Mouse (Mus musculus) heart, embryonic 15.5 days (tissue): Measurements from ENCODE around the gene Col25a1. TPM values are rescaled to one million over a fixed set of nuclear protein-coding genes. Genes with fewer than 3 reads are reported as not detected.

Experiments
- ATAC-seq: fragments of 200-750 bp; cut with Nextera tagmentation; replicated peaks from 2 replicates; pipeline ENCODE4 v1.8.0; 2017; ENCODE audit warnings: low read depth, moderate TSS enrichment; ENCODE audit not compliant: insufficient number of reproducible peaks, insufficient read depth, low FRiP score
- H3K27ac ChIP-seq: fragments of 300-500 bp; sonication (generic); 2 replicates; pipeline ENCODE4 v1.5.1; 2015; ENCODE audit warnings: mild to moderate bottlenecking, inconsistent platforms
- H3K27me3 ChIP-seq: fragments of 300-500 bp; sonication (generic); 2 replicates; pipeline ENCODE4 v1.6.1; 2015; ENCODE audit warnings: inconsistent platforms
- H3K36me3 ChIP-seq: fragments of 300-500 bp; sonication (generic); 2 replicates; pipeline ENCODE4 v1.6.1; 2015; ENCODE audit warnings: mild to moderate bottlenecking, inconsistent platforms
- H3K4me1 ChIP-seq: fragments of 300-500 bp; sonication (generic); replicated peaks from 2 replicates; pipeline ENCODE4 v1.6.1; 2015; ENCODE audit warnings: inconsistent platforms
- H3K4me2 ChIP-seq: fragments of 300-500 bp; sonication (generic); 2 replicates; pipeline ENCODE4 v1.6.1; 2015; ENCODE audit warnings: inconsistent platforms, mild to moderate bottlenecking, moderate library complexity
- H3K4me3 ChIP-seq: fragments of 300-500 bp; sonication (generic); 2 replicates; pipeline ENCODE4 v1.5.1; 2015; ENCODE audit warnings: mild to moderate bottlenecking, inconsistent platforms
- H3K9ac ChIP-seq: fragments of 300-500 bp; sonication (generic); 2 replicates; pipeline ENCODE4 v1.6.1; 2015; ENCODE audit warnings: mild to moderate bottlenecking, inconsistent platforms
- H3K9me3 ChIP-seq: fragments of 300-500 bp; sonication (generic); replicated peaks from 2 replicates; pipeline ENCODE4 v1.6.1; 2016; ENCODE audit warnings: inconsistent platforms
- WGBS: fragments of 180-500 bp; shearing (Covaris S2); methylation state at CpG from one replicate; pipeline ENCODE4 v1.1.7; 2015; ENCODE audit warnings: mixed read lengths; 5-methylcytosine and 5-hydroxymethylcytosine counted together
- polyA plus RNA-seq: library from polyadenylated mRNA; unstranded; fragments of >200 nt; fragmentation: Nextera tagmentation; extraction: Ambion mirVana; gene quantifications from 2 replicates; pipeline ENCODE4 v1.2.1, GENCODE M21; 2015

Col25a1 gene
- polyA plus RNA-seq, 1 experiment from 2014 or later, result 1.3 TPM

- Histone ChIP-seq H3K4me2 (no peak overlapping the region), H3K9ac (no peak overlapping the region), H3K4me3 (no peak overlapping the region), H3K4me1 (no peaks in the 10 kb centered on the region), H3K27ac (no peak overlapping the region), H3K9me3 (no peaks in the 10 kb centered on the region), H3K36me3 (no peaks in the 10 kb centered on the region), H3K27me3 (no peaks in the 10 kb centered on the region)
- no peak for ATAC-seq
- 76% methylated on average over 1 of the region's 1 CpGs for WGBS
These were observed 362.9 kb downstream of the Col25a1 start for GRCm38 (mm10) chr3:130494192-130494591.

- Histone ChIP-seq H3K9me3 (no peaks in the 10 kb centered on the region), H3K4me2 (no peak overlapping the region), H3K9ac (no peak overlapping the region), H3K27me3 (no peaks in the 10 kb centered on the region), H3K27ac (no peak overlapping the region), H3K4me1 (no peaks in the 10 kb centered on the region), H3K4me3 (no peak overlapping the region), H3K36me3 (no peaks in the 10 kb centered on the region)
- 75% methylated on average over 20 of the region's 20 CpGs for WGBS
- ATAC-seq, result no peak
These were observed 363.5 kb downstream of the Col25a1 start for GRCm38 (mm10) chr3:130494665-130495396.

- no peak overlapping the region for H3K9ac ChIP-seq
- no peaks in the 10 kb centered on the region for H3K4me1 ChIP-seq
- no peak overlapping the region for H3K4me3 ChIP-seq
- H3K4me2 ChIP-seq, result no peak overlapping the region
- H3K9me3 ChIP-seq, result no peaks in the 10 kb centered on the region
- H3K27ac ChIP-seq, result no peak overlapping the region
- 77% methylated on average over 2 of the region's 2 CpGs for WGBS
- no peaks in the 10 kb centered on the region for H3K27me3 ChIP-seq
- no peaks in the 10 kb centered on the region for H3K36me3 ChIP-seq
- ATAC-seq, result no peak
These were observed 365.7 kb downstream of the Col25a1 start for GRCm38 (mm10) chr3:130497036-130497435.

- H3K4me1 ChIP-seq, result no peaks in the 10 kb centered on the region
- H3K36me3 ChIP-seq, result no peaks in the 10 kb centered on the region
These were observed 370.4 kb downstream of the Col25a1 start for GRCm38 (mm10) chr3:130501713-130502112.

GRCm38 (mm10) chr3:130508330-130508729, 377.0 kb downstream of the Col25a1 start:
- Histone ChIP-seq H3K9ac (no peak overlapping the region), H3K9me3 (no peaks in the 10 kb centered on the region), H3K4me1 (no peaks in the 10 kb centered on the region), H3K4me2 (no peak overlapping the region), H3K27ac (no peak overlapping the region), H3K4me3 (no peak overlapping the region), H3K36me3 (no peaks in the 10 kb centered on the region), H3K27me3 (no peaks in the 10 kb centered on the region)
- 74% methylated on average over 2 of the region's 2 CpGs for WGBS
- no peak for ATAC-seq

More at GRCm38 (mm10) chr3:130501713-130502112, 370.4 kb downstream of the Col25a1 start:
- Histone ChIP-seq H3K4me3 (no peak overlapping the region), H3K27me3 (no peaks in the 10 kb centered on the region), H3K4me2 (no peak overlapping the region), H3K9ac (no peak overlapping the region), H3K9me3 (no peaks in the 10 kb centered on the region), H3K27ac (no peak overlapping the region)
- no peak for ATAC-seq
- WGBS, result 74% methylated on average over 3 of the region's 3 CpGs

GRCm38 (mm10) chr3:130518457-130518879, 387.2 kb downstream of the Col25a1 start:
- ATAC-seq, result no peak
- no peaks in the 10 kb centered on the region for H3K4me1 ChIP-seq

GRCm38 (mm10) chr3:130521834-130522476, 390.7 kb downstream of the Col25a1 start:
- 89% methylated on average over 9 of the region's 9 CpGs for WGBS
- H3K4me2 ChIP-seq, result no peak overlapping the region

More at GRCm38 (mm10) chr3:130518457-130518879, 387.2 kb downstream of the Col25a1 start:
- no peaks in the 10 kb centered on the region for H3K27me3 ChIP-seq
- H3K9ac ChIP-seq, result no peak overlapping the region
- 77% methylated on average over 9 of the region's 9 CpGs for WGBS
- H3K27ac ChIP-seq, result no peak overlapping the region
- H3K4me2 ChIP-seq, result no peak overlapping the region
- H3K36me3 ChIP-seq, result no peaks in the 10 kb centered on the region
- H3K9me3 ChIP-seq, result no peaks in the 10 kb centered on the region
- H3K4me3 ChIP-seq, result no peak overlapping the region

GRCm38 (mm10) chr3:130523019-130523418, 391.7 kb downstream of the Col25a1 start:
- H3K9me3 ChIP-seq, result no peaks in the 10 kb centered on the region
- H3K4me2 ChIP-seq, result no peak overlapping the region
- ATAC-seq, result no peak
- H3K4me1 ChIP-seq, result no peaks in the 10 kb centered on the region
- H3K36me3 ChIP-seq, result no peaks in the 10 kb centered on the region
- WGBS, result 84% methylated on average over 7 of the region's 7 CpGs
- no peak overlapping the region for H3K4me3 ChIP-seq
- no peak overlapping the region for H3K9ac ChIP-seq
- no peaks in the 10 kb centered on the region for H3K27me3 ChIP-seq
- no peak overlapping the region for H3K27ac ChIP-seq

More at GRCm38 (mm10) chr3:130521834-130522476, 390.7 kb downstream of the Col25a1 start:
- no peak for ATAC-seq
- Histone ChIP-seq H3K9ac (no peak overlapping the region), H3K4me3 (no peak overlapping the region), H3K27me3 (no peaks in the 10 kb centered on the region), H3K36me3 (no peaks in the 10 kb centered on the region), H3K27ac (no peak overlapping the region), H3K9me3 (no peaks in the 10 kb centered on the region), H3K4me1 (no peaks in the 10 kb centered on the region)

- Histone ChIP-seq H3K4me2 (no peak overlapping the region), H3K4me3 (no peak overlapping the region), H3K9me3 (no peaks in the 10 kb centered on the region), H3K36me3 (no peaks in the 10 kb centered on the region), H3K9ac (no peak overlapping the region), H3K4me1 (no peaks in the 10 kb centered on the region), H3K27me3 (no peaks in the 10 kb centered on the region), H3K27ac (no peak overlapping the region)
- ATAC-seq, result no peak
- 79% methylated on average over 16 of the region's 16 CpGs for WGBS
These were observed 393.3 kb downstream of the Col25a1 start for GRCm38 (mm10) chr3:130524367-130525137.

- Histone ChIP-seq H3K27me3 (no peaks in the 10 kb centered on the region), H3K27ac (no peak overlapping the region), H3K9ac (no peak overlapping the region), H3K36me3 (no peaks in the 10 kb centered on the region), H3K9me3 (no peaks in the 10 kb centered on the region), H3K4me1 (no peaks in the 10 kb centered on the region), H3K4me2 (no peak overlapping the region), H3K4me3 (no peak overlapping the region)
- ATAC-seq, result no peak
- 78% methylated on average over 9 of the region's 9 CpGs for WGBS
These were observed 403.7 kb downstream of the Col25a1 start for GRCm38 (mm10) chr3:130535021-130535420.

- Histone ChIP-seq H3K9ac (no peak overlapping the region), H3K4me2 (no peak overlapping the region), H3K4me3 (no peak overlapping the region), H3K9me3 (no peaks in the 10 kb centered on the region), H3K27me3 (no peaks in the 10 kb centered on the region), H3K36me3 (no peaks in the 10 kb centered on the region), H3K27ac (no peak overlapping the region), H3K4me1 (no peaks in the 10 kb centered on the region)
- ATAC-seq, result no peak
- 45% methylated on average over 1 of the region's 1 CpGs for WGBS
These were observed 410.2 kb downstream of the Col25a1 start for GRCm38 (mm10) chr3:130541541-130541940.
